Mouse (Mus musculus) embryonic facial prominence, embryonic 13.5 days (tissue): ENCODE measurements at regions not wholly inside any gene's neighbourhood (a gene's known extent, or its start where the extent isn't known, plus 50 kb on each side); places are given as distances from the start of the nearest gene placed in this dataset.

Source experiments
- ATAC-seq: fragments of 200-750 bp; cut with Nextera tagmentation; 2 replicates; pipeline ENCODE4 v1.8.0; 2017; ENCODE audit warnings: low read depth; ENCODE audit not compliant: insufficient number of reproducible peaks, insufficient read depth, low FRiP score, low TSS enrichment
- H3K27ac ChIP-seq: fragments of 300-500 bp; sonication (generic); 2 replicates; pipeline ENCODE4 v1.5.1; 2015; ENCODE audit warnings: moderate library complexity, mild to moderate bottlenecking, inconsistent platforms
- H3K27me3 ChIP-seq: fragments of 300-500 bp; sonication (generic); 2 replicates; pipeline ENCODE4 v1.6.1; 2015; ENCODE audit warnings: mild to moderate bottlenecking, inconsistent platforms
- H3K36me3 ChIP-seq: fragments of 300-500 bp; sonication (generic); 2 replicates; pipeline ENCODE4 v1.6.1; 2015; ENCODE audit warnings: mild to moderate bottlenecking, inconsistent platforms
- H3K4me1 ChIP-seq: fragments of 300-500 bp; sonication (generic); 2 replicates; pipeline ENCODE4 v1.6.1; 2015; ENCODE audit warnings: inconsistent platforms
- H3K4me2 ChIP-seq: fragments of 300-500 bp; sonication (generic); 2 replicates; pipeline ENCODE4 v1.6.1; 2015; ENCODE audit warnings: moderate library complexity, mild to moderate bottlenecking, inconsistent platforms
- H3K4me3 ChIP-seq: fragments of 300-500 bp; sonication (generic); 2 replicates; pipeline ENCODE4 v1.5.1; 2015; ENCODE audit warnings: mild to moderate bottlenecking, inconsistent platforms
- H3K9ac ChIP-seq: fragments of 300-500 bp; sonication (generic); 2 replicates; pipeline ENCODE4 v1.6.1; 2015; ENCODE audit warnings: mild to moderate bottlenecking, inconsistent platforms
- H3K9me3 ChIP-seq: fragments of 300-500 bp; sonication (generic); 2 replicates; pipeline ENCODE4 v1.6.1; 2016; ENCODE audit warnings: inconsistent platforms
- WGBS: fragments of 180-500 bp; shearing (Covaris S2); methylation state at CpG from one replicate; pipeline ENCODE4 v1.1.7; 2015; ENCODE audit warnings: mixed read lengths; 5-methylcytosine and 5-hydroxymethylcytosine counted together

- no peaks in the 10 kb centered on the region for H3K9me3 ChIP-seq
- H3K4me2 ChIP-seq: no peak overlapping the region
- WGBS: 77% methylated on average over 5 of the region's 5 CpGs
- H3K4me3 ChIP-seq: no peak overlapping the region
- H3K27me3 ChIP-seq: no peaks in the 10 kb centered on the region
- no peaks in the 10 kb centered on the region for H3K4me1 ChIP-seq
- ATAC-seq: no peak
- H3K9ac ChIP-seq: no peak overlapping the region
- H3K27ac ChIP-seq: no peak overlapping the region
- no peaks in the 10 kb centered on the region for H3K36me3 ChIP-seq
Measured at GRCm38 (mm10) chr7:113093931-113094330, 113.3 kb upstream of the Arntl start.

GRCm38 (mm10) chr7:113095092-113095491 is 112.2 kb upstream of the Arntl start:
- WGBS: 57% methylated on average over 3 of the region's 3 CpGs
- H3K27me3 ChIP-seq: no peaks in the 10 kb centered on the region
- H3K9me3 ChIP-seq: no peaks in the 10 kb centered on the region
- no peak for ATAC-seq
- no peak overlapping the region for H3K27ac ChIP-seq
- no peaks in the 10 kb centered on the region for H3K36me3 ChIP-seq
- H3K4me3 ChIP-seq: no peak overlapping the region
- H3K9ac ChIP-seq: no peak overlapping the region
- no peak overlapping the region for H3K4me2 ChIP-seq
- no peaks in the 10 kb centered on the region for H3K4me1 ChIP-seq

- ATAC-seq: no peak
- H3K4me2 ChIP-seq: no peak overlapping the region
- H3K9ac ChIP-seq: no peak overlapping the region
- no peak overlapping the region for H3K4me3 ChIP-seq
- H3K27ac ChIP-seq: no peak overlapping the region
- H3K4me1 ChIP-seq: 0 out of 2 replicates have a peak, but pooled peaks cover 2% of the 10 kb centered on the region
- H3K9me3 ChIP-seq: no peaks in the 10 kb centered on the region
- no peaks in the 10 kb centered on the region for H3K27me3 ChIP-seq
- 88% methylated on average over 7 of the region's 7 CpGs for WGBS
- no peaks in the 10 kb centered on the region for H3K36me3 ChIP-seq
Measured at GRCm38 (mm10) chr7:113104265-113104664, 103.0 kb upstream of the Arntl start.

DNA sequence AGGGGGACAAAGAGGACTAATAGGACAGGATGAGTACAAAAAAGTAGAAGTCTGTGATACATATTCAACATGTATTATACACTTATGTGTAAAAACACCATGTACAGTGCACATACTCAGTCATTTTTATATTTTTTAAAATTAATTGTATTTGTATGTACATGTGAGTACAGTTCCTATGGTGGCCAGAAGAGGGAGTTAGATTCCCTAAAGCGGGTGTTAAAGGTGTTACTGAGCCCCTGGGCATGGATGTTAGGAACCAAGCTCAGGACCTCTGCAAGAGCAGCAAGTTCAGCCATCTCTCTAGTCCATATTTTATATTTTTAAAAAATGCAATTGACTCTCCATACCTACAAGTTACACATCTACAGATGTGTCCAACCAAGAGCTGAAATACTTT is 101.9 kb upstream of the Arntl start:
- WGBS: 36% methylated on average over 1 of the region's 1 CpGs
- Histone ChIP-seq H3K4me1 (0 out of 2 replicates have a peak, but pooled peaks cover 2% of the 10 kb centered on the region), H3K36me3 (no peaks in the 10 kb centered on the region), H3K27me3 (no peaks in the 10 kb centered on the region), H3K4me2 (no peak overlapping the region), H3K9me3 (no peaks in the 10 kb centered on the region), H3K9ac (no peak overlapping the region), H3K27ac (no peak overlapping the region), H3K4me3 (no peak overlapping the region)
- ATAC-seq: no peak

- WGBS: 80% methylated on average over 7 of the region's 7 CpGs
- no peak overlapping the region for H3K4me3 ChIP-seq
- H3K9me3 ChIP-seq: no peaks in the 10 kb centered on the region
- H3K9ac ChIP-seq: no peak overlapping the region
- H3K27ac ChIP-seq: no peak overlapping the region
- H3K4me1 ChIP-seq: 0 out of 2 replicates have a peak, but pooled peaks cover 2% of the 10 kb centered on the region
- H3K36me3 ChIP-seq: no peaks in the 10 kb centered on the region
- H3K27me3 ChIP-seq: no peaks in the 10 kb centered on the region
- no peak overlapping the region for H3K4me2 ChIP-seq
- no peak for ATAC-seq
Measured at GRCm38 (mm10) chr7:113106731-113107130, 100.5 kb upstream of the Arntl start.

- no peak overlapping the region for H3K4me2 ChIP-seq
- 82% methylated on average over 5 of the region's 5 CpGs for WGBS
- no peaks in the 10 kb centered on the region for H3K9me3 ChIP-seq
- no peak overlapping the region for H3K4me3 ChIP-seq
- no peak overlapping the region for H3K9ac ChIP-seq
- ATAC-seq: no peak
- H3K36me3 ChIP-seq: no peaks in the 10 kb centered on the region
- H3K4me1 ChIP-seq: 0 out of 2 replicates have a peak, but pooled peaks cover 2% of the 10 kb centered on the region
- H3K27me3 ChIP-seq: no peaks in the 10 kb centered on the region
- no peak overlapping the region for H3K27ac ChIP-seq
Measured at GRCm38 (mm10) chr7:113107965-113108364, 99.3 kb upstream of the Arntl start.

GRCm38 (mm10) chr7:113108442-113109000 is 98.7 kb upstream of the Arntl start:
- no peak for ATAC-seq
- no peak overlapping the region for H3K9ac ChIP-seq

DNA sequence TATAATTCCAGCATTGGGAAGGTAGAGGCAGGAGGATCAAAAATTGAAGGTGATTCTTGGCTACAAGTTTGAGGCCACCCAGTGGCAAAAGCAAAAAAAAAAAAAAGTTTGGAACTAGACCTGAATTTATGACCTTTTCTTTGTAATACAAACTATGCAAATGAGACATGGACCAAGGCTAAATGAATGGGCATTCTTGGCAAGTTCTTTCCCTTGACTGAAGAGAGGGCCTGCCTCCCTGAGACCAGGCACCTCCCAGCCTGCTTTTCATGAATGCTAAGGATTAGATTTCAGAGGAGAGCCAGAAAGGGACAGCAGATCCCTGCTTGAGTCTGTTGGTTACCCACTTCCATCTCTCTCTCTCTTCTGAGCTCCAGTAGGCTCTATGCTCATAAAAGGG is 97.8 kb upstream of the Arntl start:
- H3K4me1 ChIP-seq: peaks cover 5% of the 10 kb centered on the region; the same call in 1 of the 2 replicates
- no peak overlapping the region for H3K4me3 ChIP-seq
- no peaks in the 10 kb centered on the region for H3K36me3 ChIP-seq
- no peak overlapping the region for H3K4me2 ChIP-seq
- no peaks in the 10 kb centered on the region for H3K27me3 ChIP-seq
- no peaks in the 10 kb centered on the region for H3K9me3 ChIP-seq
- H3K9ac ChIP-seq: no peak overlapping the region
- no peak for ATAC-seq
- H3K27ac ChIP-seq: no peak overlapping the region

More at GRCm38 (mm10) chr7:113108442-113109000, 98.7 kb upstream of the Arntl start:
- H3K9me3 ChIP-seq: no peaks in the 10 kb centered on the region
- H3K27ac ChIP-seq: no peak overlapping the region
- H3K4me2 ChIP-seq: no peak overlapping the region
- no peaks in the 10 kb centered on the region for H3K36me3 ChIP-seq
- peaks cover 5% of the 10 kb centered on the region; the same call in 1 of the 2 replicates for H3K4me1 ChIP-seq
- H3K27me3 ChIP-seq: no peaks in the 10 kb centered on the region
- 80% methylated on average over 7 of the region's 7 CpGs for WGBS
- no peak overlapping the region for H3K4me3 ChIP-seq

DNA sequence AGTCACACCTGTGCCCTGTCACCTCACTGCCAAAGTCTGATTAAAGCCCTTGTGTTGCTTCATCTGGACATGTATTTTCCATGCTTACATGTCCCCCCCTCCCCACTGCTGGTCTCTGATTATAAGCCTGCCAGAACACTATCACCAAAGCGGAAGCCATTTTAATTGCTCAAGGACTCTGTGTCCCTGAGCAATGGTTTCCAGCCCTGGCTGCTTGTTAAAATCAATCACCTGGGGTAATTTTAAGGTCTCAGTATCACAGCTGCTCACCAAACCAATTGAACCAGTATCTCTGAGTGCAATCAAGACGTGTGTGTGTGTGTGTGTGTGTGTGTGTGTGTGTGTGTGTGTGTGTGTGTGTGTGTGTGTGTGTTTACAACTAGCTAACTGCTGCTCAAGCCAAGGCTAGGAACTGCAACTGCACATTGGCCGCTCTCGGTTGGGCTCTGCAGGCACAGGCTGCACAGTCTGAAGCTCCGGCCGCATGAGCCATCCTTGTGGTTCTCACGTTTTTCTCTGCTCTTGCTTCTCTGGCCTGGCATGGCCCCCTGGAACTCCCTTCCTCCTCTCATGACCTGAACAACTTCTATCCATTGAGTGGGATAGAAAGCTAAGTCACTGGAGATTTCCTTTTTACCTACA is 96.3 kb upstream of the Arntl start:
- Histone ChIP-seq H3K4me1 (peaks cover 5% of the 10 kb centered on the region; the same call in 1 of the 2 replicates), H3K4me2 (no peak overlapping the region), H3K9me3 (no peaks in the 10 kb centered on the region), H3K9ac (no peak overlapping the region), H3K27ac (no peak overlapping the region), H3K27me3 (no peaks in the 10 kb centered on the region), H3K4me3 (no peak overlapping the region), H3K36me3 (no peaks in the 10 kb centered on the region)
- no peak for ATAC-seq
- 75% methylated on average over 7 of the region's 7 CpGs for WGBS

GRCm38 (mm10) chr7:113113266-113113893 is 93.9 kb upstream of the Arntl start:
- no peak for ATAC-seq
- H3K9me3 ChIP-seq: no peaks in the 10 kb centered on the region
- no peak overlapping the region for H3K27ac ChIP-seq
- no peak overlapping the region for H3K9ac ChIP-seq
- H3K4me2 ChIP-seq: no peak overlapping the region
- no peaks in the 10 kb centered on the region for H3K27me3 ChIP-seq
- WGBS: 61% methylated on average over 10 of the region's 10 CpGs
- no peak overlapping the region for H3K4me3 ChIP-seq
- H3K36me3 ChIP-seq: no peaks in the 10 kb centered on the region
- peaks cover 5% of the 10 kb centered on the region; the same call in 1 of the 2 replicates for H3K4me1 ChIP-seq

- Histone ChIP-seq H3K9ac (no peak overlapping the region), H3K4me3 (no peak overlapping the region), H3K4me1 (peaks cover 13% of the 10 kb centered on the region), H3K9me3 (no peaks in the 10 kb centered on the region), H3K36me3 (no peaks in the 10 kb centered on the region), H3K27me3 (no peaks in the 10 kb centered on the region), H3K27ac (no peak overlapping the region), H3K4me2 (no peak overlapping the region)
- WGBS: 77% methylated on average over 4 of the region's 4 CpGs
- ATAC-seq: no peak
Measured at GRCm38 (mm10) chr7:113117599-113117998, 89.7 kb upstream of the Arntl start.

GRCm38 (mm10) chr7:113121911-113122319 is 85.3 kb upstream of the Arntl start:
- peaks cover 11% of the 10 kb centered on the region for H3K4me1 ChIP-seq
- no peak overlapping the region for H3K4me2 ChIP-seq
- no peak overlapping the region for H3K9ac ChIP-seq
- no peaks in the 10 kb centered on the region for H3K9me3 ChIP-seq
- 47% methylated on average over 6 of the region's 6 CpGs for WGBS
- 0 out of 2 replicates have a peak overlapping the region, but pooled peaks have one; percentile 4 for H3K27ac ChIP-seq
- no peaks in the 10 kb centered on the region for H3K36me3 ChIP-seq
- H3K27me3 ChIP-seq: no peaks in the 10 kb centered on the region
- H3K4me3 ChIP-seq: no peak overlapping the region
- peak; percentile 52 for ATAC-seq
